Comparison of ENCODE assay signal across 8 mouse cellular contexts in the genomic region with DNA sequence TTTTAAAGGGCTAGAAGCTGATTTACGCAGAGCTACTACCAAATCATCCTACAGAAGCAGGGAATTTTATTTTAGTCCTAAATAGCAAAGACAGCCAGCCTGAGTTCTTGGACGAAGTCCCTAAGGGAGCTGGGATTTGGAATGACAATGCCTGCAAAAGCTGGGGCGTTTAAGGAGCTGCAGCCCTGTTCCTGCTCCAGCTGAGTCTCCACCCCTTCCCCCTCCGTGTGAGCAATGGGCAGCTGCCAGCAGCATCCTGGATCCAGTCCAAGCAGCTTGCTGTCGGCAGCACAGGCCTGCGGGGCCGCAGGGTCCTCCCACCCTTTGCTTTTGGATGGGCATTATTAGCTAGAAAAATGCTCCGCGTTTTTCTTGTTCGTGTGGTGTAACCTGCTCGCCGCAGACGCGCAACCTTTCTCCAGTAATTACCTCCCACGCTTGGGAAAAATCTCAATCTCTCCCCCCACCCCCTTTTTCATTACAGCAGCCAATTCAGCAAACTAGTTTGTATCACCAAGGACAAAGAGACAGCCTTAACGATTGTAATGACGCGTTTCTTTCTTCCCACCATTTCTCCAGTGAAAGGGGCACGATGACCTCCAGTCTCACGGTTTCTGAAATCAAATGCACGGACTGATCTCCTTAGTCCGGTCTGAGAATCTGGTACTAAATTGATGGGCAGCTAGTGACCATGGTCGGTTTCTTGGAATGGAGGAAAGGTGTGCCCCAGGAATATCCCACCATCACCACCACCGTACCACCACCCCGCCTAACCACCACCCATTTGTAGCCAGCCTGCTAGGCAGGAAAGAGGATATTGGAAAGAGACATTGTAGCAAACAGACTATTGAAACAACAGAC.
DNase-seq lines count a peak whose midpoint lies in the region; ATAC-seq and TF ChIP-seq lines count a peak whose summit lies in the region.

No protein-coding gene starts in this region.

- H3K9ac ChIP-seq in intestine, postnatal 0 days (ENCODE audit: low read depth, low read length): no peak overlapping the region

- H3K4me1 ChIP-seq in embryonic facial prominence, embryonic 10.5 days: peaks cover 9% of the 10 kb centered on the region; the same call in 1 of the 2 replicates
- no peaks in the 10 kb centered on the region for H3K4me1 ChIP-seq in intestine, postnatal 0 days (replicated peaks; ENCODE audit: control insufficient read depth, insufficient read depth, low read length)

- peaks cover 8% of the 10 kb centered on the region for H3K27me3 ChIP-seq in embryonic facial prominence, embryonic 10.5 days (replicated peaks; ENCODE audit: low read depth, poor library complexity, severe bottlenecking)
- no peaks in the 10 kb centered on the region for H3K27me3 ChIP-seq in intestine, postnatal 0 days (replicated peaks; ENCODE audit: control insufficient read depth, insufficient read depth, low read length)

- H3K4me3 ChIP-seq in embryonic facial prominence, embryonic 10.5 days: peak overlapping the region; percentile 48
- peak overlapping the region; percentile 29 for H3K4me3 ChIP-seq in intestine, postnatal 0 days (ENCODE audit: low read depth, low read length)

- H3K4me2 ChIP-seq in intestine, postnatal 0 days (replicated peaks; ENCODE audit: low read depth): peak overlapping the region; percentile 63

- WGBS in embryonic facial prominence, embryonic 10.5 days: 20% methylated on average over 25 of the region's 25 CpGs
- WGBS in intestine, postnatal 0 days: 22% methylated on average over 25 of the region's 25 CpGs

- H3K27ac ChIP-seq in embryonic facial prominence, embryonic 10.5 days (replicated peaks): peak overlapping the region; percentile 77
- H3K27ac ChIP-seq in intestine, postnatal 0 days (ENCODE audit: low read depth, low read length): no peak overlapping the region

- H3K36me3 ChIP-seq in embryonic facial prominence, embryonic 10.5 days (replicated peaks): no peaks in the 10 kb centered on the region
- H3K36me3 ChIP-seq in intestine, postnatal 0 days (ENCODE audit: control insufficient read depth, insufficient read depth): no peaks in the 10 kb centered on the region

- no peaks in the 10 kb centered on the region for H3K9me3 ChIP-seq in embryonic facial prominence, embryonic 10.5 days
- H3K9me3 ChIP-seq in intestine, postnatal 0 days (ENCODE audit: control insufficient read depth): no peaks in the 10 kb centered on the region

- DNase-seq in adrenal gland, postnatal 36 days: peak; percentile 86 to 90
- DNase-seq in embryonic facial prominence, embryonic 10.5 days (ENCODE audit: low spot score): peak; percentile 77
- peak; percentile 98 for DNase-seq in heart, adult 11 months
- DNase-seq in left cerebral cortex, postnatal 25 days (ENCODE audit: low spot score in 2 of 2): peak; percentile 78 to 90
- DNase-seq in right cerebral cortex, postnatal 36 days (ENCODE audit: low spot score in 2 of 2): peak; percentile 74 to 78

- peak; percentile 43; the same call in 1 of the 2 replicates for ATAC-seq in intestine, postnatal 0 days
- peak; percentile 82 for ATAC-seq in megakaryocyte progenitor cell, adult 5-6 weeks (replicated peaks; ENCODE audit: poor library complexity)
- no peak for ATAC-seq in erythroid progenitor cell, adult 5-6 weeks (replicated peaks; ENCODE audit: low FRiP score, poor library complexity, severe bottlenecking)

- TF ChIP-seq CTCF in intestine, postnatal 0 days (IDR thresholded peaks at IDR 0.05; ENCODE audit: low read depth): no peak

- intact Hi-C loops in left cerebral cortex, postnatal 25 days (cut with DNase I): loop anchor here (1.0 kb wide), 2 partner anchors 78 to 231 kb away; partner anchors contain the start of genes Med14 and Usp9x
